Mouse (Mus musculus) G1E (cell line): ENCODE data around the gene Mtf1. TPM values are rescaled to one million over a fixed set of nuclear protein-coding genes. Genes with fewer than 3 reads are reported as not detected.

ENCODE experiments used
- ATAC-seq: 2 replicates; pipeline ENCODE4 v1.8.0; 2016; ENCODE audit warnings: mild to moderate bottlenecking; ENCODE audit not compliant: insufficient number of reproducible peaks, poor library complexity, low FRiP score, severe bottlenecking; ENCODE audit errors: extremely low read depth
- DNase-seq: peaks from one replicate; pipeline ENCODE4 v3.0.0; 2012; ENCODE audit warnings: low spot score
- H3K27me3 ChIP-seq: 2 replicates; pipeline ENCODE4 v1.6.1; 2012; ENCODE audit warnings: mild to moderate bottlenecking, low read length, inconsistent platforms; ENCODE audit not compliant: insufficient read depth
- H3K36me3 ChIP-seq: replicated peaks from 2 replicates; pipeline ENCODE3; 2012; ENCODE audit warnings: mild to moderate bottlenecking, inconsistent platforms
- H3K4me1 ChIP-seq: 2 replicates; pipeline ENCODE4 v1.6.1; 2012; ENCODE audit warnings: low read depth, low read length, inconsistent platforms, mixed read lengths; ENCODE audit not compliant: insufficient read depth
- H3K4me3 ChIP-seq: 2 replicates; pipeline ENCODE4 v1.5.1; 2012; ENCODE audit warnings: low read depth, mild to moderate bottlenecking, inconsistent platforms, low read length, moderate library complexity, mixed read lengths
- H3K9me3 ChIP-seq: replicated peaks from 2 replicates; pipeline ENCODE4 v1.6.1; 2012; ENCODE audit warnings: inconsistent platforms
- CTCF ChIP-seq: IDR thresholded peaks from 2 replicates; pipeline ENCODE4 v1.5.1; 2012; ENCODE audit warnings: low read depth, low read length, inconsistent platforms, mixed read lengths
- GATA1 ChIP-seq: IDR thresholded peaks from 2 replicates; pipeline ENCODE4 v1.6.1; 2012; ENCODE audit warnings: borderline replicate concordance, low read length, inconsistent platforms, mixed read lengths
- GATA2 ChIP-seq: IDR thresholded peaks from 2 replicates; pipeline ENCODE4 v1.6.1; 2012; ENCODE audit warnings: low read depth, low read length, inconsistent platforms, borderline replicate concordance
- POLR2AphosphoS5 ChIP-seq: IDR thresholded peaks from 2 replicates; pipeline ENCODE4 v1.6.1; 2012; ENCODE audit warnings: low read depth, low read length, inconsistent platforms; ENCODE audit not compliant: insufficient replicate concordance
- TAL1 ChIP-seq: conservative IDR thresholded peaks from 2 replicates; pipeline ENCODE4 v1.6.1; 2012; ENCODE audit warnings: low read depth, low read length, inconsistent platforms, mixed read lengths
- polyA plus RNA-seq: library from polyadenylated mRNA; stranded (reverse); fragments of >175 nt; gene quantifications from 2 replicates; pipeline ENCODE4 v1.2.3, GENCODE M21; 2012
- total RNA-seq, 2 experiments: library from RNA; stranded (forward) in 1 of 2; stranded (reverse) in 1 of 2; fragments of 200-1000 nt in 1 of 2; fragments of >200 nt in 1 of 2; fragmentation: Nextera tagmentation in 1 of 2; gene quantifications; 2 replicates each; pipeline ENCODE4 v1.2.3; 2014 to 2017

The Mtf1 gene
- total and polyA plus RNA-seq, 3 experiments = 7.6 to 31.5 (median 22.5) TPM

- no peaks in the 10 kb centered on the region for H3K9me3 ChIP-seq
- peaks cover 96% of the 10 kb centered on the region for H3K36me3 ChIP-seq
- H3K4me3 ChIP-seq = no peak overlapping the region
- no peaks in the 10 kb centered on the region for H3K4me1 ChIP-seq
- ATAC-seq = no peak
- no peaks in the 10 kb centered on the region for H3K27me3 ChIP-seq
- TF ChIP-seq POLR2AphosphoS5 (no peak), GATA2 (no peak), GATA1 (no peak), CTCF (no peak), TAL1 (no peak)
- no peak for DNase-seq
Measured at GRCm38 (mm10) chr4:124824967-124825366, 23.1 kb downstream of the Mtf1 start.

GRCm38 (mm10) chr4:124825371-124825965 lies 23.6 kb downstream of the Mtf1 start:
- TF ChIP-seq GATA1 = no peak
- no peak for TF ChIP-seq POLR2AphosphoS5
- TF ChIP-seq GATA2 = no peak
- no peak for TF ChIP-seq TAL1
- no peak for TF ChIP-seq CTCF
- Histone ChIP-seq H3K4me1 (no peaks in the 10 kb centered on the region), H3K36me3 (peaks cover 96% of the 10 kb centered on the region), H3K9me3 (no peaks in the 10 kb centered on the region), H3K27me3 (no peaks in the 10 kb centered on the region), H3K4me3 (no peak overlapping the region)
- DNase-seq = no peak
- no peak for ATAC-seq

DNA sequence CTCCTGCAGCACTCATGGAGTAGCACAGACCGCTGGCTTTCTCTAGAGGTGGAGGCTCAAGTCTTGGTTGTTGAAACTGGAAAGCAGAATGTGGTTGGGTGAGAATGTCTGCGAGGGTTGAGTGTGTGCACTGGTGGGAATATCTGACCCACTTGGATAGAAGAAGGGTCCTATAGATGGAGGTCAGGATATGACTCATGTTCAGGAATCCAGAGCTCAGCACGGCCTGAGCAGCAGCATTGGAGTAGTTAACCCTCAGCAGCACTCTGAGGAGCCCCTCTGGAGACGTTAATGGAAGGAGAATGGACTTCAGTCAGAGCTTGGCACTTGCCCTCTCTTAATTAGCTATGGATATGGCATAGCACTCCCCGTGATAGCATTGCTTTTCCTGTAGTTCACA lies 27.8 kb downstream of the Mtf1 start:
- Histone ChIP-seq H3K9me3 (no peaks in the 10 kb centered on the region), H3K36me3 (peaks cover 92% of the 10 kb centered on the region), H3K4me1 (no peaks in the 10 kb centered on the region), H3K27me3 (no peaks in the 10 kb centered on the region), H3K4me3 (no peak overlapping the region)
- DNase-seq (no peak), ATAC-seq (no peak)
- TF ChIP-seq CTCF (no peak), TAL1 (no peak), GATA1 (no peak), GATA2 (no peak), POLR2AphosphoS5 (no peak)

GRCm38 (mm10) chr4:124832796-124833195 lies 30.9 kb downstream of the Mtf1 start:
- no peaks in the 10 kb centered on the region for H3K9me3 ChIP-seq
- DNase-seq (no peak), ATAC-seq (no peak)
- no peaks in the 10 kb centered on the region for H3K27me3 ChIP-seq
- TF ChIP-seq GATA2 = no peak
- H3K4me3 ChIP-seq = no peak overlapping the region
- H3K4me1 ChIP-seq = no peaks in the 10 kb centered on the region
- H3K36me3 ChIP-seq = peaks cover 93% of the 10 kb centered on the region

DNA sequence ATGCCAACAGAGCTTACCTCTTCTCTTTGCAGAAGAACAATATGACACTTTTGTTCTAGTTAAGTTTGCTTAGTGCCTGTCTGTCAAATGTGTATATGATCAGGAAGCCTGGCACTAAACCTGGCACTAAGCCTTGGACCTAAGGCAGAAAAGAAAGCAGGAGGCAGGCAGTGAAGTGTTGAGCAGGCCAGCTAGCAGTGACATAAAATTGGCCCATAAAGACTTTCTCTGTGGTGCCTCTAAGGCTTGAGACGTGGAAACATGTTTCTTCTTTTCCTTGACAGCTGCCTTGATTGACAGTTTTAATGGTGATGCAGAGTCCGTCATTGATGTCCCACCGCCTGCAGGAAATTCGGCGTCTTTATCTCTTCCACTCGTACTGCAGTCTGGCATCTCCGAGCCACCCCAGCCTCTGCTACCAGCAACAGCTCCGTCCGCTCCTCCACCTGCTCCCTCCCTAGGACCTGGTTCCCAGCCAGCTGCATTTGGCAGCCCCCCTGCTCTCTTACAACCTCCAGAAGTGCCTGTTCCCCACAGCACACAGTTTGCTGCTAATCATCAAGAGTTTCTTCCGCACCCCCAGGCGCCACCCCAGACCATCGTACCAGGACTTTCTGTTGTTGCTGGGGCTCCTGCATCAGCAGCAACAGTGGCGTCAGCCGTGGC lies 36.3 kb downstream of the Mtf1 start:
- 0 out of 2 replicates have a peak, but pooled peaks cover 3% of the 10 kb centered on the region for H3K9me3 ChIP-seq
- no peaks in the 10 kb centered on the region for H3K4me1 ChIP-seq
- H3K4me3 ChIP-seq = no peak overlapping the region
- ATAC-seq (no peak), DNase-seq (no peak)
- peaks cover 96% of the 10 kb centered on the region for H3K36me3 ChIP-seq
- TF ChIP-seq GATA1 = no peak
- no peak for TF ChIP-seq TAL1
- TF ChIP-seq GATA2 = no peak
- no peak for TF ChIP-seq POLR2AphosphoS5
- no peak for TF ChIP-seq CTCF
- no peaks in the 10 kb centered on the region for H3K27me3 ChIP-seq

DNA sequence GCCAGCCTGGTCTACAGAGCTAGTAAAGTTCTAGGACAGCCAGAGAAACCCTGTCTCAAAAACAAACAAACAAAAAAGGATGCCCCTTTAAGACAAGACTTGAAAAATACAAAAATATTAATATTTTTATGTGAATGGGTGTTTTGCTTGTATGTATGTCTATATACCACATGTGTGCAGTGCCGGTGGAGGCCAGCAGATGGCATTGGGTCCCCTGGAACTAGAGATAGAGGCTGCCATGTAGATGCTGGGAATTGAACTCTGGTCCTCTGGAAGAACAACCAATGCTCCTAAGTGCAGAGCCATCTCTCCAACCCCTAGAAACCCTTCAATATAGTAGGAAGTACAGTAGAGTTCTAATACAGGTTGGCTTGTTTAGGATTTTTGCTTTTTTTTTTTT lies 39.1 kb downstream of the Mtf1 start:
- Histone ChIP-seq H3K27me3 (no peaks in the 10 kb centered on the region), H3K4me3 (no peak overlapping the region), H3K9me3 (0 out of 2 replicates have a peak, but pooled peaks cover 3% of the 10 kb centered on the region), H3K36me3 (peaks cover 97% of the 10 kb centered on the region), H3K4me1 (peaks cover 5% of the 10 kb centered on the region)
- DNase-seq (no peak), ATAC-seq (no peak)
- TF ChIP-seq GATA1 (no peak), GATA2 (no peak), CTCF (no peak), POLR2AphosphoS5 (no peak), TAL1 (no peak)
